Mouse (Mus musculus) small intestine, adult 2 months (tissue): Measurements from ENCODE around the gene Map3k6. TPM values are rescaled to one million over a fixed set of nuclear protein-coding genes. Genes with fewer than 3 reads are reported as not detected.

Source experiments
- H3K27ac ChIP-seq: fragments of 200-500 bp; 2 replicates; pipeline ENCODE4 v1.5.1; 2012; ENCODE audit warnings: low read depth, low read length, control low read depth, inconsistent platforms; ENCODE audit not compliant: insufficient read depth
- H3K27me3 ChIP-seq: fragments of 200-500 bp; 2 replicates; pipeline ENCODE4 v1.6.1; 2012; ENCODE audit warnings: mild to moderate bottlenecking, moderate library complexity, low read length, inconsistent platforms; ENCODE audit not compliant: control insufficient read depth, insufficient read depth
- H3K36me3 ChIP-seq: fragments of 200-500 bp; 2 replicates; pipeline ENCODE4 v1.6.1; 2012; ENCODE audit warnings: mild to moderate bottlenecking, low read length, control low read depth, inconsistent platforms; ENCODE audit not compliant: control insufficient read depth, insufficient read depth
- H3K4me1 ChIP-seq: fragments of 200-500 bp; 2 replicates; pipeline ENCODE4 v1.6.1; 2012; ENCODE audit warnings: low read length, inconsistent platforms, mixed read lengths; ENCODE audit not compliant: control insufficient read depth, insufficient read depth, insufficient read length
- H3K4me3 ChIP-seq: fragments of 200-500 bp; 2 replicates; pipeline ENCODE4 v1.5.1; 2012; ENCODE audit warnings: low read depth, mild to moderate bottlenecking, control low read depth, inconsistent platforms, low read length, moderate library complexity
- CTCF ChIP-seq: fragments of 200-500 bp; IDR thresholded peaks from 2 replicates; pipeline ENCODE4 v1.5.1; 2012; ENCODE audit warnings: low read depth, mild to moderate bottlenecking, control low read depth, inconsistent platforms, low read length, moderate library complexity, mixed read lengths; ENCODE audit not compliant: insufficient replicate concordance, insufficient read length; ENCODE audit errors: extremely low read depth
- POLR2A ChIP-seq: fragments of 200-500 bp; IDR thresholded peaks from 2 replicates; pipeline ENCODE4 v1.6.1; 2012; ENCODE audit warnings: low read depth, mild to moderate bottlenecking, control low read depth, inconsistent platforms, low read length, moderate library complexity
- WGBS: fragments of 180-500 bp; shearing (Covaris S2); methylation state at CpG from one replicate; pipeline ENCODE4 v1.1.7; 2018; 5-methylcytosine and 5-hydroxymethylcytosine counted together
- polyA plus RNA-seq: library from polyadenylated mRNA; depleted of rRNA; stranded (reverse); fragments of >200 nt; gene quantifications from 2 replicates; pipeline ENCODE4 v1.2.3, GENCODE M21; 2012; rRNA removed

Gene Map3k6
- polyA plus RNA-seq, 1 experiment, result 75.5 TPM

- H3K4me1 ChIP-seq, result no peaks in the 10 kb centered on the region
- H3K36me3 ChIP-seq, result peaks cover 53% of the 10 kb centered on the region
- no peak overlapping the region for H3K27ac ChIP-seq
- H3K27me3 ChIP-seq, result no peaks in the 10 kb centered on the region
- H3K4me3 ChIP-seq, result no peak overlapping the region
- 84% methylated on average over 12 of the region's 12 CpGs for WGBS
- TF ChIP-seq CTCF, result no peak
- no peak for TF ChIP-seq POLR2A
These were observed 58.1 kb downstream of the Map3k6 start for GRCm38 (mm10) chr4:133298516-133299365.

GRCm38 (mm10) chr4:133299701-133300100, 59.1 kb downstream of the Map3k6 start:
- H3K4me3 ChIP-seq, result no peak overlapping the region
- no peaks in the 10 kb centered on the region for H3K27me3 ChIP-seq
- H3K36me3 ChIP-seq, result peaks cover 49% of the 10 kb centered on the region
- 80% methylated on average over 5 of the region's 5 CpGs for WGBS
- no peak for TF ChIP-seq POLR2A
- H3K4me1 ChIP-seq, result no peaks in the 10 kb centered on the region
- H3K27ac ChIP-seq, result no peak overlapping the region

DNA sequence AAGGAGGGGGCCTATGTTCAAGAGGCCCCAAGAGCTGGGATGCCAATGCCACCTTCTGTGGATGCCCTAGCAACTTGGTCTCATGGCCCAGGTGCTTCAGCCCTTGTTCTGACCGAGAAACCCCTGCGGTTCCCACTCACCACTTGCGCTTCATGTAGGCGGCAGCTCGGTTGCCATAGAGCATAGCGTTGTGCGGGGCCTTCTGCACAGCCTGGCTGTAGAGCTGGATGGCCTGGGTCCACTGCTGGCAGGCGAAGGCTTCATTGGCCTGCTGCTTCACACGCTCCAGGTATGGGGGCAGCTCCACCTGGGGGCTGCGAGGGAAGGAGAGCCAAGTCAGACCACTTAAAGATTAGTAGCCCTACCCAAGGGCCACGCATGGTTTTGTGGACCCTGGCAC, 59.8 kb downstream of the Map3k6 start:
- TF ChIP-seq CTCF, result no peak
- no peak for TF ChIP-seq POLR2A
- no peak overlapping the region for H3K4me3 ChIP-seq
- no peak overlapping the region for H3K27ac ChIP-seq
- H3K36me3 ChIP-seq, result peaks cover 47% of the 10 kb centered on the region
- no peaks in the 10 kb centered on the region for H3K27me3 ChIP-seq
- WGBS, result 94% methylated on average over 11 of the region's 11 CpGs
- no peaks in the 10 kb centered on the region for H3K4me1 ChIP-seq

DNA sequence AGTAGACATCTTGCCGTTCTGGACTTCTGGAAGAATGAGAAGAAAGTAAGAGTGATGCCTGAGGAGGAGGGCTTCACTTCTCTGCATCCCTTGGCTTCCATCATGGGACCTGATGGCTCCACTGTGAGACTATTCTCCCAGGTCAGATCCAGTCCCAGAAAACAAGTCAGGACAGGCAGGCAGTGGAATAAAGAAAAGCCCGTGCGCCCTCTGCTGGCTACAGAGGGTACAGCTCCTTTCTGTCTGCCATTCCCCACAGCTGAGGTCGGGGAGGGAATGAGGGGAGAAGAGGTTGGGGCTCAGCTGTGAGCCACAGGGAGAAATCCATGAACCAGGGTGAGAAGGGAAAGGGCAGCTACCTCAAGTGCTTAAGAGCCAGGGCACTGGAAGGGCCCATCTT, 61.2 kb downstream of the Map3k6 start:
- Histone ChIP-seq H3K4me3 (no peak overlapping the region), H3K27me3 (no peaks in the 10 kb centered on the region), H3K4me1 (no peaks in the 10 kb centered on the region), H3K36me3 (peaks cover 42% of the 10 kb centered on the region), H3K27ac (no peak overlapping the region)
- WGBS, result 29% methylated on average over 4 of the region's 4 CpGs
- TF ChIP-seq CTCF (peak; percentile 88; the same call in 1 of the 2 replicates), POLR2A (no peak)

Other genes with a start within 250 kb of the Map3k6 start
- 13.8 and 23.7 TPM in 2 replicates for gene Ahdc1, start 229.6 kb upstream of the Map3k6 start, polyA plus RNA-seq
- gene Wasf2, start 110.3 kb upstream of the Map3k6 start, polyA plus RNA-seq, result 37.6 and 97.6 TPM in 2 replicates
- gene Cd164l2, start 28.7 kb upstream of the Map3k6 start, polyA plus RNA-seq, result 0.61 and 0.93 TPM in 2 replicates
- 0.17 TPM in 1 of 2 replicates, not detected in the other for gene Gpr3, start 28.3 kb upstream of the Map3k6 start, polyA plus RNA-seq
- gene Sytl1, start 22.3 kb downstream of the Map3k6 start, polyA plus RNA-seq, result 10.9 and 12.7 TPM in 2 replicates
- gene Tmem222, start 37.0 kb downstream of the Map3k6 start, polyA plus RNA-seq, result 26.2 and 58.0 TPM in 2 replicates
- 49.3 and 90.5 TPM in 2 replicates for gene Wdtc1, start 112.7 kb downstream of the Map3k6 start, polyA plus RNA-seq
- gene Slc9a1, start 128.9 kb downstream of the Map3k6 start, polyA plus RNA-seq, result 35.4 and 46.3 TPM in 2 replicates
- gene Tent5b, start 239.3 kb downstream of the Map3k6 start, polyA plus RNA-seq, result 1.8 and 2.1 TPM in 2 replicates